Comparison of ENCODE assay signal across 24 mouse cellular contexts in genomic region chr3:94642495-94643162, GRCm38 (mm10). TPM values are rescaled to one million over a fixed set of nuclear protein-coding genes. Genes with fewer than 3 reads are reported as not detected.
DNase-seq lines count a peak whose midpoint lies in the region; ATAC-seq and TF ChIP-seq lines count a peak whose summit lies in the region.
"Not testable (repeated sequence)": the region's sequence is repeated elsewhere in the genome, so short reads cannot be mapped to it uniquely, and the experiment has no call there.
"Had no signal": no experiment of that assay in that cellular context is flagged by ENCODE, and none has a peak within 500 bp of the region (broad histone marks: within the 10 kb centered on the region; RNA-seq: fewer than 3 reads in every experiment).

Gene Gm10972 (plus strand): TSS chr3:94643112.

- not testable (repeated sequence) for H3K79me2 ChIP-seq in MEL (ENCODE audit: control insufficient read depth, insufficient read depth, low read length, poor library complexity)

- TF ChIP-seq POLR2A in MEL (IDR thresholded peaks at IDR 0.05; ENCODE audit: control insufficient read depth in 1 of 2, insufficient read depth in 1 of 2, low read depth in 1 of 2, low read length in 2 of 2, poor library complexity in 1 of 2): not testable (repeated sequence)

- DNase-seq in MEL (ENCODE audit: low read depth, low spot score): peak; percentile 37
- DNase-seq in liver, embryonic 11.5 days (ENCODE audit: low spot score); liver, embryonic 13.5 days; liver, embryonic 14.5 days (ENCODE audit: low read depth in 3 of 3, low spot score in 3 of 3): not testable (repeated sequence)

- H3K27ac ChIP-seq in MEL (ENCODE audit: control insufficient read depth, low read depth, low read length); liver, embryonic 11.5 days (ENCODE audit: low read depth, low read length); liver, embryonic 12.5 days; liver, embryonic 13.5 days; liver, embryonic 14.5 days: not testable (repeated sequence)

- not testable (repeated sequence) for H3K36me3 ChIP-seq in MEL (ENCODE audit: control insufficient read depth in 1 of 2, insufficient read depth in 2 of 2, low read length in 2 of 2); liver, embryonic 11.5 days (ENCODE audit: control insufficient read depth, insufficient read depth, low read length); liver, embryonic 12.5 days; liver, embryonic 13.5 days; liver, embryonic 14.5 days (replicated peaks; ENCODE audit: control insufficient read depth, insufficient read depth, low read depth)

- not testable (repeated sequence) for H3K9ac ChIP-seq in MEL (ENCODE audit: control insufficient read depth, low read depth, low read length, poor library complexity, severe bottlenecking); liver, embryonic 11.5 days (ENCODE audit: low read depth, low read length); liver, embryonic 12.5 days; liver, embryonic 13.5 days; liver, embryonic 14.5 days (replicated peaks)

- TF ChIP-seq CTCF in MEL (IDR thresholded peaks at IDR 0.05 in 2 of 3, conservative IDR thresholded peaks at IDR 0.05 in 1 of 3; ENCODE audit: control insufficient read depth in 1 of 3, insufficient read depth in 1 of 3, low read depth in 2 of 3, low read length in 3 of 3, poor library complexity in 1 of 3, severe bottlenecking in 1 of 3); liver, embryonic 14.5 days (IDR thresholded peaks at IDR 0.05; ENCODE audit: low read depth): not testable (repeated sequence)

- H3K9me3 ChIP-seq in MEL (replicated peaks; ENCODE audit: insufficient read depth, low read length); liver, embryonic 11.5 days (ENCODE audit: control insufficient read depth, low read length); liver, embryonic 12.5 days (replicated peaks); liver, embryonic 13.5 days (replicated peaks); liver, embryonic 14.5 days (ENCODE audit: control insufficient read depth, low read length): not testable (repeated sequence)

- not testable (repeated sequence) for H3K4me1 ChIP-seq in MEL (ENCODE audit: control insufficient read depth in 1 of 2, insufficient read depth in 2 of 2, low read length in 2 of 2); liver, embryonic 11.5 days (replicated peaks; ENCODE audit: control insufficient read depth, insufficient read depth, low read length); liver, embryonic 12.5 days; liver, embryonic 13.5 days (replicated peaks); liver, embryonic 14.5 days (replicated peaks; ENCODE audit: control insufficient read depth in 2 of 2, insufficient read depth in 2 of 2, low read length in 1 of 2)

- not testable (repeated sequence) for H3K4me3 ChIP-seq in MEL (ENCODE audit: control insufficient read depth in 1 of 2, insufficient read depth in 1 of 2, low read depth in 2 of 2, low read length in 2 of 2); liver, embryonic 11.5 days (ENCODE audit: low read depth, low read length); liver, embryonic 12.5 days; liver, embryonic 13.5 days (replicated peaks); liver, embryonic 14.5 days (ENCODE audit: insufficient read depth in 1 of 2, low read depth in 2 of 2, low read length in 2 of 2)

- WGBS in liver, embryonic 11.5 days: 73% methylated on average over 2 of the region's 2 CpGs
- 76% methylated on average over 2 of the region's 2 CpGs for whole genome bisulfite sequencing in liver, embryonic 12.5 days (ENCODE audit: insufficient replicate concordance)
- 65% methylated on average over 2 of the region's 2 CpGs for WGBS in liver, embryonic 13.5 days (ENCODE audit: insufficient replicate concordance)
- 57% methylated on average over 2 of the region's 2 CpGs for WGBS in liver, embryonic 14.5 days (ENCODE audit: insufficient replicate concordance)

- H3K27me3 ChIP-seq in MEL (ENCODE audit: control insufficient read depth in 1 of 2, insufficient read depth in 2 of 2, low read length in 2 of 2); liver, embryonic 11.5 days (replicated peaks; ENCODE audit: control insufficient read depth, insufficient read depth, low read length); liver, embryonic 12.5 days (replicated peaks); liver, embryonic 13.5 days; liver, embryonic 14.5 days (ENCODE audit: control insufficient read depth, insufficient read depth, low read length): not testable (repeated sequence)

- H3K4me2 ChIP-seq in liver, embryonic 11.5 days; liver, embryonic 12.5 days; liver, embryonic 13.5 days; liver, embryonic 14.5 days (ENCODE audit: low read depth): not testable (repeated sequence)

- TF ChIP-seq RAD21 in MEL (IDR thresholded peaks at IDR 0.05; ENCODE audit: low read depth, low read length): not testable (repeated sequence)

- not testable (repeated sequence) for TF ChIP-seq EP300 in MEL (IDR thresholded peaks at IDR 0.05; ENCODE audit: low read depth in 1 of 2, low read length in 2 of 2); liver, embryonic 14.5 days (IDR thresholded peaks at IDR 0.05; ENCODE audit: low read depth)

- peak; percentile 58 for ATAC-seq in liver, embryonic 11.5 days (replicated peaks; ENCODE audit: low FRiP score)
- 0 out of 2 replicates have a peak, but pooled peaks have one; percentile 51 for ATAC-seq in liver, embryonic 12.5 days
- ATAC-seq in liver, embryonic 13.5 days (ENCODE audit: low read depth): peak; percentile 49
- 0 out of 2 replicates have a peak, but pooled peaks have one; percentile 23 for ATAC-seq in liver, embryonic 14.5 days (ENCODE audit: insufficient read depth)
- ATAC-seq in megakaryocyte progenitor cell, adult 5-6 weeks (replicated peaks; ENCODE audit: poor library complexity): peak; percentile 64
- ATAC-seq in megakaryocyte-erythroid progenitor cell, adult 5-6 weeks (replicated peaks; ENCODE audit: low FRiP score, low TSS enrichment, poor library complexity, severe bottlenecking): peak; percentile 65

RNA-seq across cellular contexts. Expression of gene Gm10972, which starts in this region (rescaled TPM):
- not detected in 2 replicates for total RNA-seq in MEL (2012; rRNA removed)
- polyA plus RNA-seq in MEL (2012; ENCODE audit: insufficient read depth in 1 of 2, insufficient read length in 2 of 2, low read depth in 1 of 2, low replicate concordance in 2 of 2, missing spikeins in 1 of 2): not detected
- polyA plus RNA-seq in liver, embryonic 11.5 days (2014; fragmentation: Nextera tagmentation; extraction: Ambion mirVana): not detected in 2 replicates
- polyA plus RNA-seq in liver, embryonic 12.5 days (2016; fragmentation: Nextera tagmentation; extraction: Ambion mirVana): not detected in 2 replicates
- not detected in 2 replicates for polyA plus RNA-seq in liver, embryonic 13.5 days (2015; fragmentation: Nextera tagmentation; extraction: Ambion mirVana)
- polyA plus RNA-seq in liver, embryonic 14.5 days (2012; rRNA removed): not detected in 2 replicates
- polyA plus RNA-seq in liver, embryonic 14.5 days (2014; fragmentation: Nextera tagmentation; extraction: Ambion mirVana): not detected in 2 replicates
- not detected in 2 replicates for total RNA-seq in megakaryocyte progenitor cell, adult 5-6 weeks (2015)
- not detected in 2 replicates for total RNA-seq in megakaryocyte progenitor cell, adult 5-6 weeks (2017)
- total RNA-seq in megakaryocyte-erythroid progenitor cell, adult 5-6 weeks (2014; fragmentation: Nextera tagmentation): not detected in 2 replicates
- total RNA-seq in megakaryocyte-erythroid progenitor cell, adult 5-6 weeks (2017): not detected in 2 replicates
- total RNA-seq: adrenal gland, adult 18-20 months; adrenal gland, adult 2 months; adrenal gland, adult 8-10 months; adrenal gland, postnatal 10 days; adrenal gland, postnatal 14 days; adrenal gland, postnatal 25 days; adrenal gland, postnatal 36 days; adrenal gland, postnatal 4 days; CH12.LX; ES-E14; G1E had no signal
- polyA plus RNA-seq: activated CD4-positive, CD25-positive, alpha-beta regulatory T cell, adult 4 months; adrenal gland, adult 2 months; brain, embryonic 14.5 days; C2C12; CD4-positive, CD25-positive, alpha-beta regulatory T cell, adult 4 months; cerebellum, adult 2 months; G1E; Patski had no signal

Comparison
In these comparisons a context has a peak if more than half of its experiments do, and no peak if none do; other contexts are left out.
1. Peak in DNase-seq in MEL; RNA of the gene not detected or under 1 TPM.
2. Peak in ATAC-seq in liver, embryonic 11.5 days; RNA of the gene not detected or under 1 TPM.
3. Peak in ATAC-seq in liver, embryonic 12.5 days; RNA of the gene not detected or under 1 TPM.
4. Peak in ATAC-seq in liver, embryonic 13.5 days; RNA of the gene not detected or under 1 TPM.
5. Peak in ATAC-seq in liver, embryonic 14.5 days; RNA of the gene not detected or under 1 TPM.
6. Peak in ATAC-seq in megakaryocyte progenitor cell, adult 5-6 weeks; RNA of the gene not detected or under 1 TPM.
7. Peak in ATAC-seq in megakaryocyte-erythroid progenitor cell, adult 5-6 weeks; RNA of the gene not detected or under 1 TPM.